Mouse (Mus musculus) right cerebral cortex, postnatal 10 days (tissue): ENCODE data around the gene Slc25a18.

Source experiments
- DNase-seq, 2 experiments: peaks; one replicate each; pipeline ENCODE4 v3.0.0; 2021; ENCODE audit warnings: low spot score in 2 of 2

Gene Slc25a18

GRCm38 (mm10) chr6:120841754-120842153, 68.4 kb downstream of the Slc25a18 start:
- DNase-seq: no peak
